Mouse (Mus musculus) bone marrow macrophage, adult 2 months (primary cell): ENCODE data around the gene Cdc42.

Source experiments
- CTCF ChIP-seq: IDR thresholded peaks from 2 replicates; pipeline ENCODE4 v1.5.1; 2012; ENCODE audit warnings: low read depth, mild to moderate bottlenecking, low read length, moderate library complexity
- POLR2A ChIP-seq: IDR thresholded peaks from 2 replicates; pipeline ENCODE4 v1.6.1; 2012; ENCODE audit warnings: mild to moderate bottlenecking, low read depth, low read length, borderline replicate concordance

GRCm38 (mm10) chr4:137313511-137313910 is 44.0 kb downstream of the Cdc42 start:
- TF ChIP-seq CTCF (no peak), POLR2A (no peak)
